Mouse (Mus musculus) heart, adult 2 months (tissue): ENCODE measurements around the gene Gm17349. TPM values are rescaled to one million over a fixed set of nuclear protein-coding genes. Genes with fewer than 3 reads are reported as not detected.
A peak's percentile ranks its signal among the peaks of the same experiment; 100 is the strongest.

Experiments used
- DNase-seq, 2 experiments: peaks; one replicate each; pipeline ENCODE4 v3.0.0; 2021
- H3K27ac ChIP-seq: fragments of 200-600 bp; 2 replicates; pipeline ENCODE4 v1.8.1; 2022
- H3K27me3 ChIP-seq: fragments of 200-500 bp; 2 replicates; pipeline ENCODE4 v1.6.1; 2012; ENCODE audit warnings: mild to moderate bottlenecking, low read length, inconsistent platforms, mixed read lengths; ENCODE audit not compliant: control insufficient read depth, insufficient read depth
- H3K36me3 ChIP-seq: fragments of 200-500 bp; 2 replicates; pipeline ENCODE4 v1.6.1; 2012; ENCODE audit warnings: low read length, inconsistent platforms; ENCODE audit not compliant: control insufficient read depth, insufficient read depth
- H3K4me1 ChIP-seq: fragments of 200-500 bp; 2 replicates; pipeline ENCODE4 v1.6.1; 2011; ENCODE audit warnings: low read length; ENCODE audit not compliant: control insufficient read depth, insufficient read depth
- H3K4me3 ChIP-seq: fragments of 200-600 bp; 2 replicates; pipeline ENCODE4 v1.8.1; 2022
- H3K79me2 ChIP-seq: fragments of 200-500 bp; replicated peaks from 2 replicates; pipeline ENCODE4 v1.6.1; 2012; ENCODE audit warnings: mild to moderate bottlenecking, inconsistent platforms, low read length, moderate library complexity, mixed read lengths; ENCODE audit not compliant: control insufficient read depth, insufficient read depth
- H3K9ac ChIP-seq: fragments of 200-500 bp; 2 replicates; pipeline ENCODE4 v1.6.1; 2012; ENCODE audit warnings: low read depth, mild to moderate bottlenecking, control low read depth, inconsistent platforms, low read length, mixed read lengths
- CTCF ChIP-seq: fragments of 200-600 bp; IDR thresholded peaks from 2 replicates; pipeline ENCODE4 v1.8.1; 2022; ENCODE audit warnings: antibody characterized with exemption, mild to moderate bottlenecking, moderate library complexity
- EP300 ChIP-seq: fragments of 200-500 bp; IDR thresholded peaks from 2 replicates; pipeline ENCODE4 v1.6.1; 2011; ENCODE audit warnings: low read depth, low read length, control low read depth; ENCODE audit not compliant: insufficient read depth
- POLR2A ChIP-seq: fragments of 200-500 bp; IDR thresholded peaks from 2 replicates; pipeline ENCODE4 v1.6.1; 2011; ENCODE audit warnings: mild to moderate bottlenecking, low read depth, low read length, control low read depth; ENCODE audit not compliant: insufficient read depth
- WGBS: fragments of 180-500 bp; shearing (Covaris S2); methylation state at CpG from one replicate; pipeline ENCODE4 v1.1.7; 2018; 5-methylcytosine and 5-hydroxymethylcytosine counted together
- intact Hi-C: fragments of 180-260 bp; cut with DNase I; formaldehyde crosslinking; loops from one replicate; pipeline ENCODE4 v1.15.1; 2025
- polyA plus RNA-seq: library from polyadenylated mRNA; depleted of rRNA; stranded (reverse); fragments of >200 nt; gene quantifications from 2 replicates; pipeline ENCODE4 v1.2.3, GENCODE M21; 2012
- total RNA-seq, 2 experiments: library from RNA; stranded (reverse); gene quantifications; 2 replicates each; pipeline ENCODE4 v1.2.3; 2021

Gm17349 gene
- total and polyA plus RNA-seq, 3 experiments = 3.7 to 4.1 TPM; not detected in 1

DNA sequence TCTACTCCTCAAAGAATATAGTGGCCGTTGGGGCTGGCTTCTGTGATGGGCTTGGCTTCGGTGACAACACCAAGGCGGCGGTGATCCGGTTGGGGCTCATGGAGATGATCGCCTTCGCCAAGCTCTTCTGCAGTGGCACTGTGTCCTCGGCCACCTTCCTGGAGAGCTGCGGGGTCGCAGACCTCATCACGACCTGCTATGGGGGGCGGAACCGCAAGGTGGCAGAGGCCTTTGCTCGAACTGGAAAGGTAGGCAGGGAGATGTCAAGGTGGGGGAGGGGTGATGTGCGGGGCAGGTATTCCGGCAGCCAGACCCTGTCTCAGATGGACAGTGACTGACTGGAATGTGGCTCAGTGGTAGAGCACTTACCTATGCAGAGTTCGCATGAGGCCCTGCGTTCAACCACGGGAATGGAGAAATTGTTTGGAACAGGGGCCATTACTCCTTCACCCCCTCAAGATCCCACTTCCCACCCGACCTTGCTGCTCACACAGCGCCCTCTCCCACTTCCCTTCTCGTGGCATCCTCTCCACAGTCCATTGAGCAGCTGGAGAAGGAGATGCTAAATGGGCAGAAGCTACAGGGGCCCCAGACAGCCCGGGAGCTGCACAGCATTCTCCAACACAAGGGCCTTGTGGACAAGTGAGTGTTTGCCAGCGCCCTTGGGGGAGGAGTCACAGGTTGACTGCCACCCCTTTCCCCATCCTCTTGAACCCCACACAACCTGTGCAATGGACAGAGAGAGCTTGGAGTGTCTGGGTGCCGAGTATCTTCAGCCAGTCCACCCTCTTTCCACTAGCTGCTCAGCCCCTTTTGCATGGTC, 16.8 kb upstream of the Gm17349 start:
- no peak overlapping the region for H3K4me3 ChIP-seq
- no peaks in the 10 kb centered on the region for H3K79me2 ChIP-seq
- peaks cover 14% of the 10 kb centered on the region for H3K4me1 ChIP-seq
- H3K36me3 ChIP-seq = peaks cover 3% of the 10 kb centered on the region; the same call in 1 of the 2 replicates
- WGBS = 88% methylated on average over 25 of the region's 25 CpGs
- intact Hi-C loops = no loop called here
- no peak for DNase-seq
- H3K27me3 ChIP-seq = no peaks in the 10 kb centered on the region
- TF ChIP-seq CTCF = no peak
- TF ChIP-seq POLR2A = no peak
- TF ChIP-seq EP300 = no peak
- no peak overlapping the region for H3K27ac ChIP-seq
- H3K9ac ChIP-seq = no peak overlapping the region

DNA sequence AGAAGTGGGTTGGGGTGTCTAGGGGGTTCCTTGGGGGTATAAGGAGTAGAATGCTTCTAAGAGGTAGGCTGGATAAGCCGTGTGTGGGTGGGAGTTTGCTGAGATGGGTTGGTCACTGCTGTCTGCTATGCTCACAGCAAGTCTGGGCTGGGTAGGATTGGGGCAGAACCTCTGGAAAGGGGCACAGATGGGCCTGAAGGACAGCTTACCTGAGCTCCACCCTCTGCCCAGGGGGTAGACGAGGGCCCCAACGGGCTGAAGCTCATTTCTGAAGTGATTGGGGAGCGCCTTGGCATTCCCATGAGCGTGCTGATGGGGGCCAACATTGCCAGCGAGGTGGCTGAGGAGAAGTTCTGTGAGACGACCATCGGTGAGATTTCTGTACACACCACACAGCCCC, 14.6 kb upstream of the Gm17349 start:
- no peaks in the 10 kb centered on the region for H3K36me3 ChIP-seq
- TF ChIP-seq EP300 = no peak
- no peak for TF ChIP-seq POLR2A
- no peak for TF ChIP-seq CTCF
- H3K27ac ChIP-seq = no peak overlapping the region
- intact Hi-C loops = no loop called here
- H3K79me2 ChIP-seq = no peaks in the 10 kb centered on the region
- no peak for DNase-seq
- H3K4me1 ChIP-seq = peaks cover 20% of the 10 kb centered on the region
- H3K27me3 ChIP-seq = no peaks in the 10 kb centered on the region
- WGBS = 86% methylated on average over 8 of the region's 8 CpGs
- no peak overlapping the region for H3K4me3 ChIP-seq
- H3K9ac ChIP-seq = no peak overlapping the region

DNA sequence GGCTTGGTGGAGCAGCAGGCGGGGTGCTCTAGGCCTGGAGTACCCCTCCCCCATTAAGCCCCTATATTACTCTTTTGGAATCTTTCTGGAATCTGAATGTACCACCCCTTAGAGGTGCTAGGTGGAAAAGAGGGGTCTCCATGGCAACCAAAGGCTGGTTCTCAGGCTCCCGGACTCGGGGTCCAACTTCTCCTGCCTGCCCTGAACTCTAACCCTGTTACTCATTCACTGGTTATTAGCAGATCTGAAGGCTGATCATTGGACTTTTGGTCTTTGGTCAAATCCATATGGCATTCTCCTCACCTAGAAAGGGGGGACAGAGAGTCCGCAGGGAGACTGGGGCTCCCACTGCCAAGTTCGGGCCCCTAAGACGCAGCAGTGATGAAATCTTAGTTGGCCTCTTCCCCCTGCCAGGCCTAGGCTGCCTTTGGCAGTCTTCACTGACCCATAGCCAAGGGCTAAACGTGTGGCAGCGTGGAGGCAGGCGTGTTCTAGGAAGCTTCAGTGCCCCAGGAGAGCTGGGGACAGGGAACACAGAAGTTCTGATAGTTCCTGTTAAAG, 13.3 kb upstream of the Gm17349 start:
- intact Hi-C loops = no loop called here
- peaks cover 12% of the 10 kb centered on the region for H3K4me1 ChIP-seq
- TF ChIP-seq CTCF = no peak
- 0 out of 2 replicates have a peak, but pooled peaks have one; percentile 12 for TF ChIP-seq EP300
- no peaks in the 10 kb centered on the region for H3K36me3 ChIP-seq
- peak in 1 of 2 experiments; percentile 52 for DNase-seq
- no peaks in the 10 kb centered on the region for H3K27me3 ChIP-seq
- WGBS = 67% methylated on average over 9 of the region's 9 CpGs
- H3K27ac ChIP-seq = no peak overlapping the region; the same call in 1 of the 2 replicates
- no peak overlapping the region for H3K4me3 ChIP-seq
- no peak overlapping the region for H3K9ac ChIP-seq
- no peaks in the 10 kb centered on the region for H3K79me2 ChIP-seq

DNA sequence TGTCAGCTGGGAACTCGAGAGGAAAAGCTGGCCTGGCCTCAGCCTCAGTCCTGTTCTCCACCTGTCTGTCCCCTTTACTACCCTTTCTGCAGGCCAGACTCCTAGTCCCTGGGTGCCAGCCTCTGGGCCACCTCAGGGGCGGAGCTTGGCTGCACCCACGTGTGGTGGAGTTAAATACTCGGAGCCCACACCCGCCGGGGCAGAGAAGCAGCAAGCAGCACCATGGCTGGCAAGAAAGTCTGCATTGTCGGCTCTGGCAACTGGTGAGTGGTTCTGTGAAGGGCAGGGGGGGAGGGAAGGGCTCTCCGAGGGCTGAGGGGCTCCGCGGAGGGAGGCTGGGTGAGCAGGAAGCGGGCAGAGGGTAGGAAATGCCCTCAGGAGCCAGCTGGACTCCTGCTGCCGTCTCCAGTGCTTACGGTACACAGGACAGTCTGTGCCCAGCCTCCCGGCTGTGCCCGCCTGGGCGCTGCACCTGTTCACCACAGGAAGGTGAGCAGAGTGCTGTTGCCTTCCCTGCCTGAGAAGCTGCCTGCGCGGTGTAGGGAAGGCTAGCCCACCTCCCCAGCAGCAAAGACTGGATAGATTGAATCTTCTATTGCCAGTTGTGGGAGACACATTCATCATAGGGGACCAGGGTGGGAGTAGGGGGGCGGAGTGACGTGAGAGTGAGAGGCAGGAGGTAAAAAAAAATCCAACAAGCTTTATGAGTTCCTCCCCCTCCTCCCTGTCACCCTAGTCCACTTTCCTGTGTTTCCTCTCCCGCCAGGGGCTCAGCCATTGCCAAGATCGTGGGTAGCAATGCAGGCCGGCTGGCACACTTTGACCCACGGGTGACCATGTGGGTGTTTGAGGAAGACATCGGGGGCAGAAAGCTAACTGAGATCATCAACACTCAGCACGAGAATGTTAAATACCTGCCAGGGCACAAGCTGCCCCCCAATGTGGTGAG, 12.4 kb upstream of the Gm17349 start, which contains the start of gene Gpd1:
Gene Gpd1 (plus strand): TSS at position 130 of the 949 bp plus-strand sequence.
- TF ChIP-seq POLR2A = peak; percentile 83
- no peak for TF ChIP-seq EP300
- TF ChIP-seq CTCF = no peak
- Histone ChIP-seq H3K36me3 (no peaks in the 10 kb centered on the region), H3K27ac (peak within 1 kb of the TSS; percentile 61), H3K4me3 (peak within 1 kb of the TSS; percentile 30; the same call in 1 of the 2 replicates), H3K27me3 (no peaks in the 10 kb centered on the region), H3K9ac (peak within 1 kb of the TSS; percentile 32), H3K4me1 (peaks cover 6% of the 10 kb centered on the region), H3K79me2 (no peaks in the 10 kb centered on the region)
- intact Hi-C loops = no loop called here
- whole genome bisulfite sequencing = 52% methylated on average over 26 of the region's 26 CpGs
- DNase-seq = peak; percentile 58 to 73

DNA sequence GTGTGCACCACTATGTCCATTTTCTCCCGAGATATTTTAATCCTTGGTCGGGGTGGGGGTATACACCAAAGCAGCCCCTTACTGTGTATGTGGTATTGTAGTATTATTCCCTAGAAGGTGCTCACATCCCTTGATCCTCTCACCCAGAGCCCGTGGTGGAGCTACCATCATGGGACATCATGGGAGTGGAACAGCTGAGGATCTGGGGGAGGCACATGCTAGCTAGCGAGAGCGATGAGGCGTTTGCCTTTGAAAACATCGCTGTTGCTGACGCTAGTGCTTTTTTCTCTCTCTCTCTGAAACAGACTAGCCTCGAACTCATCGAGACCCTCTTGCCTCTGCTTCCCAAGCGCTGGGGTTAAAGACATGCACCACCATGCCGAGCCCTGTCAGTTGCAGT, 11.5 kb upstream of the Gm17349 start:
- WGBS = 76% methylated on average over 12 of the region's 12 CpGs
- no peaks in the 10 kb centered on the region for H3K79me2 ChIP-seq
- DNase-seq = no peak
- no peak overlapping the region for H3K9ac ChIP-seq
- H3K27ac ChIP-seq = no peak overlapping the region
- H3K36me3 ChIP-seq = no peaks in the 10 kb centered on the region
- TF ChIP-seq CTCF (no peak), EP300 (no peak), POLR2A (no peak)
- H3K4me1 ChIP-seq = peaks cover 6% of the 10 kb centered on the region
- H3K27me3 ChIP-seq = no peaks in the 10 kb centered on the region
- H3K4me3 ChIP-seq = no peak overlapping the region
- intact Hi-C loops = no loop called here
